Mouse (Mus musculus): ENCODE data around the gene Zfhx3.

- TF ChIP-seq EP300 (IDR thresholded peaks at IDR 0.05) (no peak), CTCF (IDR thresholded peaks at IDR 0.05) (no peak)
Measured at GRCm38 (mm10) chr8:108581557-108581956, 639.1 kb downstream of the Zfhx3 start.
